8 mouse cellular contexts compared by ENCODE assay signal in the genomic region with DNA sequence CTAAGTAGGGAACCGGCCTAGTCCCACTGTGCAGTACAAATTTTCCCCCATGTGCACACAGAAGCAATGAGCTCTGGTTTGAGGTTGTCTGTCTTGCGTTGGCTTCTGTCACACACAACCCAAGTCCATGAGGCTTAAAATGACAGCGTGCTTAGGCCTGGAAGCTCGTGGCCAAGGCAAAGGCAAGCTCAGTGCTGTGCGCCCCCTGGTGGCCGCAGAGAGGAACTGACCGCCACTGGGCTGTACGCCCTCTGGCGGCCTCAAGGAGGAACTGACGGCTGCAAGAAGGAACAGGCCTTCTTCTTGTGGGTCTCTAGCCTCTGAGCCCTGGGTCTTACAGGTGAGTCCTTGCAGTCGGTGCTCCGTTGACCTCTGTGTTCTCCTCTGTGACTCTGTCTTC. TPM values are rescaled to one million over a fixed set of nuclear protein-coding genes. Genes with fewer than 3 reads are reported as not detected.
DNase-seq lines count a peak whose midpoint lies in the region; ATAC-seq and TF ChIP-seq lines count a peak whose summit lies in the region.

No protein-coding gene starts in this region.

- no peak overlapping the region for H3K4me2 ChIP-seq in intestine, postnatal 0 days (replicated peaks; ENCODE audit: low read depth)
- H3K4me2 ChIP-seq in intestine, embryonic 15.5 days (replicated peaks), result no peak overlapping the region
- no peak overlapping the region for H3K4me2 ChIP-seq in midbrain, postnatal 0 days (ENCODE audit: low read depth, low read length, poor library complexity, severe bottlenecking)

- TF ChIP-seq CTCF in intestine, postnatal 0 days (IDR thresholded peaks at IDR 0.05; ENCODE audit: low read depth), result peak; percentile 100
- TF ChIP-seq CTCF in E14TG2a.4 (conservative IDR thresholded peaks at IDR 0.05; ENCODE audit: low read length), result peak; percentile 100
- peak; percentile 100 for TF ChIP-seq CTCF in midbrain, postnatal 0 days (IDR thresholded peaks at IDR 0.05)

- H3K4me3 ChIP-seq in intestine, postnatal 0 days (ENCODE audit: low read depth, low read length), result no peak overlapping the region
- H3K4me3 ChIP-seq in intestine, embryonic 15.5 days (replicated peaks), result no peak overlapping the region
- no peak overlapping the region for H3K4me3 ChIP-seq in E14TG2a.4 (replicated peaks; ENCODE audit: low read length)
- no peak overlapping the region for H3K4me3 ChIP-seq in midbrain, postnatal 0 days (ENCODE audit: low read depth, low read length)

- H3K36me3 ChIP-seq in intestine, postnatal 0 days (ENCODE audit: control insufficient read depth, insufficient read depth), result no peaks in the 10 kb centered on the region
- no peaks in the 10 kb centered on the region for H3K36me3 ChIP-seq in intestine, embryonic 15.5 days
- H3K36me3 ChIP-seq in E14TG2a.4 (ENCODE audit: insufficient read depth, low read length), result no peaks in the 10 kb centered on the region
- H3K36me3 ChIP-seq in midbrain, postnatal 0 days (ENCODE audit: insufficient read depth, low read length), result no peaks in the 10 kb centered on the region

- no peaks in the 10 kb centered on the region for H3K4me1 ChIP-seq in intestine, postnatal 0 days (replicated peaks; ENCODE audit: control insufficient read depth, insufficient read depth, low read length)
- H3K4me1 ChIP-seq in intestine, embryonic 15.5 days (replicated peaks), result no peaks in the 10 kb centered on the region
- H3K4me1 ChIP-seq in E14TG2a.4 (replicated peaks; ENCODE audit: low read depth, low read length), result no peaks in the 10 kb centered on the region
- no peaks in the 10 kb centered on the region for H3K4me1 ChIP-seq in midbrain, postnatal 0 days (ENCODE audit: insufficient read depth, low read length)

- WGBS in intestine, postnatal 0 days, result 17% methylated on average over 12 of the region's 12 CpGs
- WGBS in intestine, embryonic 15.5 days, result 15% methylated on average over 12 of the region's 12 CpGs
- WGBS in midbrain, postnatal 0 days, result 19% methylated on average over 12 of the region's 12 CpGs

- H3K27ac ChIP-seq in intestine, postnatal 0 days (ENCODE audit: low read depth, low read length), result no peak overlapping the region
- H3K27ac ChIP-seq in intestine, embryonic 15.5 days, result no peak overlapping the region
- H3K27ac ChIP-seq in midbrain, postnatal 0 days (ENCODE audit: low read depth, low read length), result no peak overlapping the region

- intact Hi-C loops in left cerebral cortex, postnatal 4 days (cut with DNase I), result loop anchor here (10.0 kb wide), 1 partner anchor 1328 kb away; no protein-coding TSS in a partner anchor

- H3K27me3 ChIP-seq in intestine, postnatal 0 days (replicated peaks; ENCODE audit: control insufficient read depth, insufficient read depth, low read length), result no peaks in the 10 kb centered on the region
- no peaks in the 10 kb centered on the region for H3K27me3 ChIP-seq in intestine, embryonic 15.5 days (replicated peaks)
- H3K27me3 ChIP-seq in E14TG2a.4 (ENCODE audit: insufficient read depth, low read length), result peaks cover 36% of the 10 kb centered on the region
- H3K27me3 ChIP-seq in midbrain, postnatal 0 days (ENCODE audit: insufficient read depth, low read length), result peaks cover 6% of the 10 kb centered on the region; the same call in 1 of the 2 replicates

- DNase-seq in adrenal gland, postnatal 36 days, result peak; percentile 64 to 70
- peak; percentile 43 for DNase-seq in left cerebral cortex, postnatal 4 days
- DNase-seq in midbrain, postnatal 0 days (ENCODE audit: low spot score), result peak; percentile 68
- DNase-seq in thymus, postnatal 0 days (ENCODE audit: low spot score), result peak; percentile 82

- no peak; the same call in 1 of the 2 replicates for ATAC-seq in intestine, postnatal 0 days
- no peak for ATAC-seq in intestine, embryonic 15.5 days
- ATAC-seq in frontal cortex, adult (ENCODE audit: low TSS enrichment), result peak; percentile 44; the same call in 1 of the 2 replicates
- no peak for ATAC-seq in midbrain, postnatal 0 days (ENCODE audit: low FRiP score)

- no peak overlapping the region for H3K9ac ChIP-seq in intestine, postnatal 0 days (ENCODE audit: low read depth, low read length)
- no peak overlapping the region for H3K9ac ChIP-seq in intestine, embryonic 15.5 days
- H3K9ac ChIP-seq in midbrain, postnatal 0 days (replicated peaks; ENCODE audit: low read length, poor library complexity, severe bottlenecking), result no peak overlapping the region

- H3K9me3 ChIP-seq in intestine, postnatal 0 days (ENCODE audit: control insufficient read depth), result no peaks in the 10 kb centered on the region
- H3K9me3 ChIP-seq in intestine, embryonic 15.5 days, result no peaks in the 10 kb centered on the region
- H3K9me3 ChIP-seq in E14TG2a.4 (ENCODE audit: low read length), result no peaks in the 10 kb centered on the region
- no peaks in the 10 kb centered on the region for H3K9me3 ChIP-seq in midbrain, postnatal 0 days (ENCODE audit: low read length)

RNA-seq across cellular contexts. Expression of gene Rbm19, which starts 13.5 kb away (rescaled TPM):
- polyA plus RNA-seq in intestine, postnatal 0 days (2015; fragmentation: Nextera tagmentation; extraction: Ambion mirVana), result 12.0 and 14.9 TPM in 2 replicates
- polyA plus RNA-seq in intestine, embryonic 15.5 days (2015; fragmentation: Nextera tagmentation; extraction: Ambion mirVana), result 25.1 and 25.8 TPM in 2 replicates
- total RNA-seq in adrenal gland, postnatal 36 days (2021), result 10 to 100 TPM; 24.2 to 24.8 TPM
- total RNA-seq in left cerebral cortex, postnatal 4 days (2021), result 10 to 100 TPM; 28.7 to 29.0 TPM
- total RNA-seq in midbrain, postnatal 0 days (2014; rRNA removed), result 34.5 and 34.7 TPM in 2 replicates
- 17.5 and 17.9 TPM in 2 replicates for polyA plus RNA-seq in midbrain, postnatal 0 days (2015; fragmentation: Nextera tagmentation; extraction: Ambion mirVana)
- polyA plus RNA-seq in thymus, postnatal 0 days (2015; fragmentation: Nextera tagmentation; extraction: Ambion mirVana), result 24.0 and 24.7 TPM in 2 replicates
